Mouse (Mus musculus): ENCODE data around the gene Best1.

DNA sequence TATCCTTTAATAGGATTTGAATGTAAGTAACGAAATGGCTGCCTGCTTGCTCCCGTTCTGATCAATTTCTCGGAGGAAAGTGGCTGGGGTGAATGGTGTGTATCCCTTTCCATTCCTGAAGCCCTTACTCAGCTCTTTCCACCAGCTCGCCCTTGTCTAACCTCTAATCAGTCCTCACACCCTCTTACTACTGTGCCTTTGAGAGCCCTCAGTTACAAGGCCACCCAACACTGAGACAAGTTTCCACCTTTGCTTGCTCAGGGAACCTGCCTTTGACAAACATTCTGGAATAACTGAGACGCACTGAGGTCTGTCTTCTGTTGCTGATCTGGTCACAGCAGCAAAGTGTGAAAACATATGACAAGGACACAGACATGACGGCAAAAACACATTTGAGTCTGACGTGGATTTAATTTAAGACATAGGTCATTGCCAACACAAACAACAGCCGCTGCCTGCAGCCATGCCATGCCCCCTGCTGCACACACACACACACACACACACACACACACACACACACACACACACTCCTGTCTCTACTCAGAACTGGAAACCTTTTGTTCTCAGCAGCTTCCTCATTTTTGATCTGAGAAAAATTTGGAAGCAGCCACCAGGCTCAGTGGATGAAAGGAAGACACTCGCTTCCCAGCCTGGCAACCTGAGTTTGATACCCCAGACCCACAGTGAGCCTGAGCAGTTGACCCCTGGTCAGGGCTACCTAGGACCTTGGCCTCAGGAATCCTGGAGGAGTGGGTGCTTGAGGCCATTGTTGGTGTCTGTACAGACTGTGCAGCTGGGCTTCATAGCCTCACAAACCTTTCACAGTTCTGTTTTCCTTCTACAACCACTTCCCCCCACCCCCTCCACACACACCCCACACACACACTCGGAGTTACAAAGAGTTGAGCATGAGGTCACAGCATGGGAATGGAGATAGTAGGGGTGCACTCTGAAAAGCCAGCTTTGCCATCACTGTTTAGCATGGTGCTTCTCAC is 58.6 kb downstream of the Best1 start:
- TF ChIP-seq CTCF (IDR thresholded peaks at IDR 0.05; ENCODE audit: low read depth) (no peak), EP300 (optimal IDR thresholded peaks at IDR 0.05) (no peak)
